Mouse (Mus musculus): ENCODE measurements around the gene Def8.
"Not testable (repeated sequence)": the region's sequence is repeated elsewhere in the genome, so short reads cannot be mapped to it uniquely, and the experiment has no call there.

DNA sequence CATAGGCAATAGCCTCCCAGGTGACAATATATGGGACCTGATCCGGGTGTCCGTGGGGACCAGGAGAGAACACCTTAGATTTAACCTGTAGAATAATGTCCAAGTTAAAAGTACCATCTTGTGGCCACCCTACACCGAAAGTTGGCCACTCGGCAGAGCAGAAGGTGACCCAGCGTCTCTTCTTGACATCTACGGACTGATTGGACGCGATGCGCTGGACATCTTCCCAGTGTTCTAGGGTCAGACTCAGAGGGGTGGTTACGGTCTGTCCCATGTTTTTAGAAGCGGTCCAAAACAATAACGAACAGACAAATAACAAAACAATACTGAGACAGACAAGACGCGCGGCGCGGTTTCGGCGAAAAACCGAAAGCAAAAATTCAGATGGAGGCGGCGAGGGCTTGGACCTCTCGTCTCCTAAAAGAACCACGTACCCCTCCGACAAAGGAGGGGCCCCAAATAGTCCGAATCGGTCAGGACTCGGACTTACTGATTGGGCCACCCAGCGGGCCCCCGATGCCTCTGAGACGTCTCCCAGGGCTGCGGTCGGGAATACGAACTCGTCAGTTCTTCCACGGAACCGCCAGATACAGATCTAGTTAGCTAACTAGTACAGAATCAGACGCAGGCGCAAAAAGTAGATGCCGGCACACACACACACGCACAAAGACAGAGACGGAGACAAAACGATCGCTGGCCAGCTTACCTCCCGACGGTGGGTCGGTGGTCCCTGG, 10.1 kb downstream of the Def8 start:
- TF ChIP-seq CTCF (IDR thresholded peaks at IDR 0.05; ENCODE audit: low read depth); EP300 (optimal IDR thresholded peaks at IDR 0.05): not testable (repeated sequence)

Data from stomach, postnatal 0 days (tissue).